Mouse (Mus musculus): ENCODE results near the gene Samm50. TPM values are rescaled to one million over a fixed set of nuclear protein-coding genes. Genes with fewer than 3 reads are reported as not detected.
"Not testable (repeated sequence)": the region's sequence is repeated elsewhere in the genome, so short reads cannot be mapped to it uniquely, and the experiment has no call there.

The Samm50 gene
- 108 and 110 TPM in 2 replicates for polyA plus RNA-seq (2016; fragmentation: Nextera tagmentation; extraction: Ambion mirVana)

GRCm38 (mm10) chr15:84192058-84192791, at the start of gene Samm50:
Gene Samm50 (plus strand): TSS chr15:84192241.
- no peaks in the 10 kb centered on the region for H3K27me3 ChIP-seq (ENCODE audit: low read depth, poor library complexity, severe bottlenecking)
- peak; percentile 93 for DNase-seq (ENCODE audit: low spot score)
- H3K36me3 ChIP-seq, result peaks cover 24% of the 10 kb centered on the region
- peak within 1 kb of the TSS; percentile 95 for H3K4me3 ChIP-seq
- no peaks in the 10 kb centered on the region for H3K9me3 ChIP-seq (replicated peaks)
- peaks cover 19% of the 10 kb centered on the region for H3K4me1 ChIP-seq
- WGBS, result 4% methylated on average over 48 of the region's 48 CpGs
- H3K27ac ChIP-seq (replicated peaks), result peak within 1 kb of the TSS; percentile 96

- H3K9me3 ChIP-seq (replicated peaks), result 0 out of 2 replicates have a peak, but pooled peaks cover 2% of the 10 kb centered on the region
- no peaks in the 10 kb centered on the region for H3K4me1 ChIP-seq
- H3K4me3 ChIP-seq, result no peak overlapping the region
- no peak for DNase-seq (ENCODE audit: low spot score)
- H3K27ac ChIP-seq (replicated peaks), result no peak overlapping the region
- no peaks in the 10 kb centered on the region for H3K27me3 ChIP-seq (ENCODE audit: low read depth, poor library complexity, severe bottlenecking)
- WGBS, result 85% methylated on average over 2 of the region's 2 CpGs
- no peaks in the 10 kb centered on the region for H3K36me3 ChIP-seq
These were observed 35.9 kb upstream of the Samm50 start for GRCm38 (mm10) chr15:84156158-84156557.

- H3K4me3 ChIP-seq; H3K27ac ChIP-seq (replicated peaks); DNase-seq (ENCODE audit: low spot score); H3K9me3 ChIP-seq (replicated peaks); H3K27me3 ChIP-seq (ENCODE audit: low read depth, poor library complexity, severe bottlenecking); H3K4me1 ChIP-seq; H3K36me3 ChIP-seq: not testable (repeated sequence)
- WGBS, result 89% methylated on average over 6 of the region's 6 CpGs
These were observed 34.5 kb upstream of the Samm50 start for GRCm38 (mm10) chr15:84157530-84157929.

GRCm38 (mm10) chr15:84161871-84162270, 30.2 kb upstream of the Samm50 start:
- no peak for DNase-seq (ENCODE audit: low spot score)
- 0 out of 2 replicates have a peak, but pooled peaks cover 2% of the 10 kb centered on the region for H3K9me3 ChIP-seq (replicated peaks)
- H3K4me1 ChIP-seq, result peaks cover 1% of the 10 kb centered on the region
- WGBS, result 85% methylated on average over 6 of the region's 6 CpGs
- H3K27ac ChIP-seq (replicated peaks), result no peak overlapping the region
- H3K27me3 ChIP-seq (ENCODE audit: low read depth, poor library complexity, severe bottlenecking), result no peaks in the 10 kb centered on the region
- no peak overlapping the region for H3K4me3 ChIP-seq
- no peaks in the 10 kb centered on the region for H3K36me3 ChIP-seq

GRCm38 (mm10) chr15:84166818-84167217, 25.2 kb upstream of the Samm50 start:
- Histone ChIP-seq H3K4me1 (peaks cover 29% of the 10 kb centered on the region), H3K36me3 (no peaks in the 10 kb centered on the region), H3K27me3 (ENCODE audit: low read depth, poor library complexity, severe bottlenecking) (peaks cover 18% of the 10 kb centered on the region), H3K4me3 (no peak overlapping the region), H3K9me3 (replicated peaks) (no peaks in the 10 kb centered on the region), H3K27ac (replicated peaks) (no peak overlapping the region)
- 69% methylated on average over 6 of the region's 6 CpGs for WGBS
- no peak for DNase-seq (ENCODE audit: low spot score)

- DNase-seq (ENCODE audit: low spot score), result peak; percentile 96
- Histone ChIP-seq H3K27ac (replicated peaks) (peak within 1 kb of the TSS; percentile 71), H3K27me3 (ENCODE audit: low read depth, poor library complexity, severe bottlenecking) (peaks cover 18% of the 10 kb centered on the region), H3K9me3 (replicated peaks) (no peaks in the 10 kb centered on the region), H3K4me3 (peak within 1 kb of the TSS; percentile 72), H3K4me1 (peaks cover 29% of the 10 kb centered on the region), H3K36me3 (no peaks in the 10 kb centered on the region)
- WGBS, result under 1% methylated on average over 28 of the region's 28 CpGs
These were observed 24.4 kb upstream of the Samm50 start, which contains the start of gene Pnpla3 for GRCm38 (mm10) chr15:84167600-84167999. Gene Pnpla3 (plus strand): TSS chr15:84167837.

- Histone ChIP-seq H3K36me3 (no peaks in the 10 kb centered on the region), H3K27me3 (ENCODE audit: low read depth, poor library complexity, severe bottlenecking) (peaks cover 18% of the 10 kb centered on the region), H3K27ac (replicated peaks) (peak overlapping the region; percentile 71), H3K4me3 (peak overlapping the region; percentile 72), H3K9me3 (replicated peaks) (no peaks in the 10 kb centered on the region), H3K4me1 (peaks cover 29% of the 10 kb centered on the region)
- under 1% methylated on average over 28 of the region's 28 CpGs for WGBS
- peak; percentile 60 for DNase-seq (ENCODE audit: low spot score)
These were observed 23.6 kb upstream of the Samm50 start for GRCm38 (mm10) chr15:84168170-84169161.

GRCm38 (mm10) chr15:84169511-84169910, 22.5 kb upstream of the Samm50 start:
- DNase-seq (ENCODE audit: low spot score), result no peak

GRCm38 (mm10) chr15:84171166-84171565, 20.9 kb upstream of the Samm50 start:
- Histone ChIP-seq H3K4me1 (peaks cover 29% of the 10 kb centered on the region), H3K4me3 (no peak overlapping the region), H3K27ac (replicated peaks) (no peak overlapping the region), H3K36me3 (no peaks in the 10 kb centered on the region), H3K9me3 (replicated peaks) (no peaks in the 10 kb centered on the region), H3K27me3 (ENCODE audit: low read depth, poor library complexity, severe bottlenecking) (peaks cover 18% of the 10 kb centered on the region)
- DNase-seq (ENCODE audit: low spot score), result no peak
- WGBS, result 86% methylated on average over 7 of the region's 7 CpGs

More at GRCm38 (mm10) chr15:84169511-84169910, 22.5 kb upstream of the Samm50 start:
- Histone ChIP-seq H3K4me1 (peaks cover 29% of the 10 kb centered on the region), H3K9me3 (replicated peaks) (no peaks in the 10 kb centered on the region), H3K4me3 (no peak overlapping the region), H3K27me3 (ENCODE audit: low read depth, poor library complexity, severe bottlenecking) (peaks cover 18% of the 10 kb centered on the region), H3K27ac (replicated peaks) (no peak overlapping the region), H3K36me3 (no peaks in the 10 kb centered on the region)
- 68% methylated on average over 1 of the region's 1 CpGs for WGBS

- Histone ChIP-seq H3K4me3 (no peak overlapping the region), H3K27ac (replicated peaks) (no peak overlapping the region), H3K27me3 (ENCODE audit: low read depth, poor library complexity, severe bottlenecking) (0 out of 2 replicates have a peak, but pooled peaks cover 9% of the 10 kb centered on the region), H3K4me1 (0 out of 2 replicates have a peak, but pooled peaks cover under 1% of the 10 kb centered on the region), H3K9me3 (replicated peaks) (no peaks in the 10 kb centered on the region), H3K36me3 (no peaks in the 10 kb centered on the region)
- WGBS, result 93% methylated on average over 9 of the region's 9 CpGs
- DNase-seq (ENCODE audit: low spot score), result no peak
These were observed 13.3 kb upstream of the Samm50 start for GRCm38 (mm10) chr15:84178733-84179132.

GRCm38 (mm10) chr15:84182000-84182399, 10.0 kb upstream of the Samm50 start:
- Histone ChIP-seq H3K4me3 (no peak overlapping the region), H3K27ac (replicated peaks) (no peak overlapping the region), H3K4me1 (peaks cover 5% of the 10 kb centered on the region; the same call in 1 of the 2 replicates), H3K27me3 (ENCODE audit: low read depth, poor library complexity, severe bottlenecking) (0 out of 2 replicates have a peak, but pooled peaks cover 9% of the 10 kb centered on the region), H3K9me3 (replicated peaks) (no peaks in the 10 kb centered on the region), H3K36me3 (no peaks in the 10 kb centered on the region)
- no peak for DNase-seq (ENCODE audit: low spot score)
- WGBS, result 69% methylated on average over 6 of the region's 6 CpGs

- Histone ChIP-seq H3K4me1 (peaks cover 5% of the 10 kb centered on the region; the same call in 1 of the 2 replicates), H3K27me3 (ENCODE audit: low read depth, poor library complexity, severe bottlenecking) (0 out of 2 replicates have a peak, but pooled peaks cover 9% of the 10 kb centered on the region), H3K9me3 (replicated peaks) (no peaks in the 10 kb centered on the region), H3K27ac (replicated peaks) (no peak overlapping the region; the same call in 1 of the 2 replicates), H3K4me3 (no peak overlapping the region), H3K36me3 (no peaks in the 10 kb centered on the region)
- DNase-seq (ENCODE audit: low spot score), result no peak
- 28% methylated on average over 1 of the region's 1 CpGs for WGBS
These were observed 8.1 kb upstream of the Samm50 start for GRCm38 (mm10) chr15:84183967-84184366.
